Mouse (Mus musculus) gastrocnemius, adult 18-20 months (tissue): ENCODE data around the gene Hoxd12. TPM values are rescaled to one million over a fixed set of nuclear protein-coding genes. Genes with fewer than 3 reads are reported as not detected.

Source experiments
- DNase-seq: peaks from one replicate; pipeline ENCODE4 v3.0.0; 2021; ENCODE audit warnings: low spot score
- total RNA-seq, 2 experiments: library from RNA; stranded (reverse); gene quantifications; 2 replicates each; pipeline ENCODE4 v1.2.3; 2021

The Hoxd12 gene
- total RNA-seq, 2 experiments from 2014 or later: not detected

GRCm38 (mm10) chr2:74663291-74663925 is 11.4 kb upstream of the Hoxd12 start:
- no peak for DNase-seq

- no peak for DNase-seq
These were observed 8.4 kb upstream of the Hoxd12 start for GRCm38 (mm10) chr2:74666411-74666810.

GRCm38 (mm10) chr2:74667191-74667841 is 7.5 kb upstream of the Hoxd12 start:
- no peak for DNase-seq

- DNase-seq: no peak
These were observed 6.9 kb upstream of the Hoxd12 start, which contains the start of gene Hoxd13 for GRCm38 (mm10) chr2:74667842-74668357. Gene Hoxd13 (plus strand): TSS chr2:74668310.

- no peak for DNase-seq
These were observed 6.2 kb upstream of the Hoxd12 start for GRCm38 (mm10) chr2:74668370-74669229.

- no peak for DNase-seq
These were observed 5.6 kb upstream of the Hoxd12 start for GRCm38 (mm10) chr2:74669230-74669578.

- no peak for DNase-seq
These were observed 5.1 kb upstream of the Hoxd12 start for GRCm38 (mm10) chr2:74669650-74670235.

GRCm38 (mm10) chr2:74670632-74671188 is 4.1 kb upstream of the Hoxd12 start:
- DNase-seq: no peak

- no peak for DNase-seq
These were observed 3.0 kb upstream of the Hoxd12 start for GRCm38 (mm10) chr2:74671847-74672246.

GRCm38 (mm10) chr2:74672481-74673362 is 2.1 kb upstream of the Hoxd12 start:
- peak; percentile 41 for DNase-seq

GRCm38 (mm10) chr2:74673835-74674425 is 883 bp upstream of the Hoxd12 start:
- DNase-seq: no peak

GRCm38 (mm10) chr2:74675666-74676282 is 961 bp downstream of the Hoxd12 start:
- no peak for DNase-seq

GRCm38 (mm10) chr2:74676376-74677052 is 1.7 kb downstream of the Hoxd12 start:
- no peak for DNase-seq

GRCm38 (mm10) chr2:74677106-74677505 is 2.3 kb downstream of the Hoxd12 start:
- DNase-seq: no peak

- no peak for DNase-seq
These were observed 4.2 kb downstream of the Hoxd12 start, which contains the start of gene Hoxd11 for GRCm38 (mm10) chr2:74678891-74679595. Gene Hoxd11 (plus strand): TSS chr2:74679557.

- DNase-seq: no peak
These were observed 4.8 kb downstream of the Hoxd12 start for GRCm38 (mm10) chr2:74679596-74679971.

- DNase-seq: no peak
These were observed 5.2 kb downstream of the Hoxd12 start for GRCm38 (mm10) chr2:74679980-74680379.
